Mouse (Mus musculus) inflammation-experienced regulatory T-cells (primary cell): ENCODE data around the gene E2f2. TPM values are rescaled to one million over a fixed set of nuclear protein-coding genes. Genes with fewer than 3 reads are reported as not detected.

Experiments used
- polyA plus RNA-seq, 2 experiments: library from polyadenylated mRNA; unstranded; fragments of 100-300 nt; shearing (Covaris generic); gene quantifications; one replicate each; pipeline ENCODE4 v1.2.1; 2017

The E2f2 gene
- polyA plus RNA-seq: 10 to 100 TPM; 13.7 to 15.3 TPM

GRCm38 (mm10) chr4:136172011-136172541, at the start of gene E2f2:
E2f2 (plus strand) TSS chr4:136172394.

GRCm38 (mm10) chr4:136143193-136143976, 28.8 kb upstream of the E2f2 start, which contains the start of gene Id3:
Id3 (plus strand) TSS chr4:136143497.

GRCm38 (mm10) chr4:136206033-136206893, 34.1 kb downstream of the E2f2 start, which contains the start of gene Asap3:
Asap3 (plus strand) TSS chr4:136206365.

Other genes starting within 250 kb of the E2f2 start
- gene Hmgcl, start 225.9 kb upstream of the E2f2 start, polyA plus RNA-seq: 10 to 100 TPM; 69.9 to 82.9 TPM
- 10 to 100 TPM; 20.6 to 40.7 TPM for gene Gale, start 208.7 kb upstream of the E2f2 start, polyA plus RNA-seq
- 100 to 1,000 TPM; 306 to 344 TPM for gene Lypla2, start 199.8 kb upstream of the E2f2 start, polyA plus RNA-seq
- gene Pithd1, start 185.1 kb upstream of the E2f2 start, polyA plus RNA-seq: 10 to 100 TPM; 68.2 to 78.0 TPM
- 10 to 100 TPM; 61.6 to 61.8 TPM for gene Eloa, start 150.6 kb upstream of the E2f2 start, polyA plus RNA-seq
- 100 to 1,000 TPM; 254 to 257 TPM for gene Rpl11, start 119.0 kb upstream of the E2f2 start, polyA plus RNA-seq
- gene Id3, start 28.9 kb upstream of the E2f2 start, polyA plus RNA-seq: 100 to 1,000 TPM; 145 to 201 TPM
- 1 to 10 TPM in 1 of 2 experiments, under 1 TPM in 1; 0.41 to 1.1 TPM for gene Asap3, start 34.0 kb downstream of the E2f2 start, polyA plus RNA-seq
- under 1 TPM; 0.37 to 0.62 TPM for gene Tcea3, start 75.3 kb downstream of the E2f2 start, polyA plus RNA-seq
- 10 to 100 TPM; 14.3 to 15.2 TPM for gene Zfp46, start 112.3 kb downstream of the E2f2 start, polyA plus RNA-seq
- gene Hnrnpr, start 138.5 kb downstream of the E2f2 start, polyA plus RNA-seq: 100 to 1,000 TPM; 104 to 108 TPM